Mouse (Mus musculus): ENCODE results near the gene Otof.
A peak's percentile ranks its signal among the peaks of the same experiment; 100 is the strongest.

Otof gene

DNA sequence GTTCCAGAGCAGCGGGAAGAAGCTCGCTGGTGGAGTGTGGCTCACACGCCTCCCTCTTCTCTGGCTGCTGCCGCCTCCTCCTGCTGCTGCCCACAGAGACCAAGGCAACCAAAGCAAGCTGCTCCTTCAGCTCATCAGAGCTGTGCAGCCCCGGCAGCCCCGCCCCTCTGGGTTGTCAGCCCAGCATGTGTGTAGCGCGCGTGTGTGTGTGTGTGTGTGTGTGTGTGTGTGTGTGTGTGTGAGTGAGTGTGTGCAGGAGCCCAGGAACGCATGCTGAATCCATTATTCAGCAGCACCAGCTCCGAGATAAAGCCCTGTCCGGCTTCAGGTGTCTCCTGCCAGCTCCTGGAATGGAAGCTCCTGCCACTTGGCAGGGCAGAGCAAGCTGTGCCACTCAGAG is at the start of gene Otof:
TSS of gene Otof (minus strand) at position 112 of the 400 bp plus-strand sequence.
- DNase-seq = no peak

DNA sequence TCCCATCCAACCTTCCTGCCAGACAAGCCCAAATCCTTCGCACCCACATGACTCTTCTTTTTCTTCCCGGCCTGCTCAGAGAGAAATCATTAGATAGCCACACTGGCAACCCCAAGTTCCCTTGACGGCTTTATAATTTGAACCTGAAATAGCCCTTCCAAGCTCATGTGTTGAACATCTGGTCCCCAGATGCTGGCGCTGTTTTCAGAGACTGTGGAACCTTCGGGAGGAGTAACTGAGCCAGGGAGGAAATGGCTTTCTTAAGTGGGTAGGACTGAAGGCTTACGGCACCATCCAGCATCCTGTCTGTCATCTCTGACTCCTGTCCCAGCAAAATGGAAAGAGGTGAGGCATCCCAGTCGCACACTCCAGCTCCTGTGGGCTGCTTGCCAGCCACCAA is 35.6 kb upstream of the Otof start:
- DNase-seq = no peak

DNA sequence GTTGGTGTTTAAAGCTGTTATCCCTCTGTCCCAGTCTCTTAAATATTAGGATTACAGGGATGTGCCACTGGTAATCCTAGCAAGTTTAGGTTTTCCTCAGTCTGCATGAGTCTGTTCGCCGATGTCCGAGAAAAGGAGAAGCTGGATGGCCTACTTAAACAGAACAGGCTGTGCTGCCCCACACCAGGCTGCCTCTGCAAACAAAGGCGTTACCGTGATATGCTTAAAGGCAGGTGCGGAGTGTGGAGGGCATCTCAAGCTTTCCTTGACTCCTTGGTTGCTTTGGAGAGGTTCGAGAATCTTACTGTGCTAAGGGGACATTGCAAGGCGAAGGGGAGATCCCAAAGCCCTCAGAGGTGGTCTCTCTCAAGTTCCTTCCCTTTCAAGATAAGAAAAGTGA is 35.1 kb upstream of the Otof start:
- DNase-seq = no peak

DNA sequence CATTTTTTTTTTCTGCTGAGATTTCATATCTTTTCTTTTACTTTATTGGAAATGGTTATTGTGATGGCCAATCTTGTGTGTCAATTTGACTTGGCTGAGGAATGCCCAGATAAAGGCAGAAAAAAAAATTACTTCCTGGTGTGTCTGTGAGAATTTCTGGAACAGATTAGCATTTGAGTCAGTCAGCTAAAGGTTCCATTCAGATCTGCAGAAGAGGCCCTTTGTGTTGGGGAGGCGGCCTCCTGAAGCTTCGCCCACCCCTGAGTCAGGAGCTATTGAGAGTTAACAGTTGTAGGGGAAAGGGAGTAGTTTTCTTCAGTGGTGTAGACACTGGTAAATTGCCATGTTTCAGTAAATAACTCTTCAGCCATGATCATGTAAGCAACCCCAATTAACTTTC is 33.6 kb upstream of the Otof start:
- no peak for DNase-seq

DNA sequence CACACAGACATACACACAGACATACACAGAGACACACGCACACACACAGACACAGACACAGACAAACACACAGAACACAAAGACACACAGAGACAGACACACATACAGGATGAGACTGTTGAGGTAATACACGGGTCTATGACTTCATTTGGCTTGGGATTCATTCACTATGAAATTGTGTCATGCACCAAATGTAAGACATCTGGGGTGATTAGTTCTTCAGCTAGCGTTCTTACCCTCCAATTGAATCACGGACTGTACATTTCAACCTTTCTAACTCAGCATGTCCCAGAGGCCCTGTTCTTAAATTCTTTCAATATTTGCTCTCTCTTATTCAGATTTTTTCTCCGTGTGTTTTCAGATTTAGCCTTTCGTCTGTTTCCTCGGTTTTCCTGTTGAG is 32.9 kb upstream of the Otof start:
- DNase-seq = no peak

DNA sequence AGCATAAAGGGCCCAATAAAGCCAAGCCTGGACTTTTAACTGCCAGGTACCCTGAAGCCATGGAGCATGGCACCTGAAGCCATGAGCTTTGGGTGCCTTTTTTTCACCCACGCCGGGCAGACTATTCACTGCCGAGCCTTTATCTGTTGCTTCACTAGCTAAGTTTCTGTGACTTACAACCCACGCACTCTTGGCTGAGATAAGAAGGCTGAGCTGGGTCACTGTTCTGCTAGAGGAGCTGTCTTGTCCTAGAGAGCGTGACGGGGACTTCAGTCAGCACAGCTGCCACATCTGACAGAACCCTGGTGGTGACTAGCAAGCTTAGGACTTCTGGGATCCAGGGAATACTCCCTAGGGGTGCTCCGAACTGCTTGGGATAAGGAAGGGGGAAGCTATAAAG is 32.0 kb upstream of the Otof start:
- no peak for DNase-seq

GRCm38 (mm10) chr5:30490845-30491244 is 29.1 kb upstream of the Otof start:
- no peak for DNase-seq

DNA sequence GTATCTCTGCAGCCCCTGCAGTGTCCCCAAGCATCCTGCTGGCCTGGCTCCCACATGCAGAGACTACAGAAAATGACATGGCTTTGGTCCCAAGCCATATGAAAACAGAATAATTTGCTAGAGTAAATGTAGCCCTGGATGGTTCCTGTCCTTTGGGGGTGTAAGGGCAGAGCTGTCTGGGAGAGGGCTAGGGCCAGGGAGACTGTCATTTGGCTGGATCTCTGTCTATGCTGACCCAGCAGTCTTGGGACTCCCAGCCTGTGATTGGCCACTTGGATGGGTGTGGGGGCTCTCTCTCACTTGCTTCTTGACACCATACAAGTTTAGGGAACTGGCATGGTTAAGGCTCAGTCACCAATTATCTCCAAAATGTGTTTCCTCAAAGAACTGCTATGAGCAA is 28.5 kb upstream of the Otof start:
- DNase-seq = no peak

GRCm38 (mm10) chr5:30485136-30485535 is 23.4 kb upstream of the Otof start:
- no peak for DNase-seq

- no peak for DNase-seq
These were observed 22.9 kb upstream of the Otof start for GRCm38 (mm10) chr5:30484591-30484990.

GRCm38 (mm10) chr5:30483533-30483932 is 21.8 kb upstream of the Otof start:
- DNase-seq = peak; percentile 94

- DNase-seq = no peak
These were observed 20.6 kb upstream of the Otof start for GRCm38 (mm10) chr5:30482319-30482718.

- no peak for DNase-seq
These were observed 14.8 kb upstream of the Otof start for GRCm38 (mm10) chr5:30476534-30476933.

GRCm38 (mm10) chr5:30472148-30472547 is 10.4 kb upstream of the Otof start:
- DNase-seq = no peak

DNA sequence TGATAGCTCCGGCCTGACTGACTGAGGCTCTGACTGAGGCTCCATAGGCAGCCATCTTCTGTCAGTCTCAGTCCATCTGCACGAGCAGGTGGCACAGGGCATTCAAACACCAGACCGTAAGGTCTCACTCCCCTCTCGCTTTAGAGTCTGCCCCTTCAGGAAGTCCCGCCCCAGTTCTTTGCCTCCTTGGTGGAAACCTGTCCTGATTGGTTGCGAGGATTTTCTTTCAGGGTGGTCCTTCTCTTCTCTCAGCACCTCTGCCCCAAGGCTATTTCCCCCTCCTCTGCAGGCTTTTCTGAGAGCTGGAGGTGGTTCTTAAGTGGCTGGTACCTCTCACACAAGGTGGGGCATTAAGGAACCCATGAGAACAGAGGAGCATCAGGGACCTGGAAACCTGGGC is 8.7 kb upstream of the Otof start:
- no peak for DNase-seq

DNA sequence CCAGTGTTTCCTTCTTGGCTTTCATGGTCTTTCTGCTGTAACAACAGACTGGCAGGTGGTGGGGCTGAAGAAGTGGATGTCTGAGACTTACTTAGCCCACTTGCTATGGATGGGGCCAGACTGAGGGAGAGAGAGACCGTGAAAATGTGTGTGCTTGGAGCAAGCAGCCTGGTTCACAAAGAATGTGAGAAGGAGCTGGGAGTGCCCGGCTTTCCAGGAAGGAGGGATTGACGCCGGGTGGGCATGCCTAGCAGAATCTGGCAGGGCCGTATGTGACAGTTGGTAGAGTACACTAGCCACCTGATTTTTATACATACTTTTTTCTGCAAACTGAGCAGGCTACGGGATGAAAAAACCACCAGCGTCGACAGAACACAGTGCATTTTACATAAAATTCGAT is 4.6 kb upstream of the Otof start:
- DNase-seq = no peak

DNA sequence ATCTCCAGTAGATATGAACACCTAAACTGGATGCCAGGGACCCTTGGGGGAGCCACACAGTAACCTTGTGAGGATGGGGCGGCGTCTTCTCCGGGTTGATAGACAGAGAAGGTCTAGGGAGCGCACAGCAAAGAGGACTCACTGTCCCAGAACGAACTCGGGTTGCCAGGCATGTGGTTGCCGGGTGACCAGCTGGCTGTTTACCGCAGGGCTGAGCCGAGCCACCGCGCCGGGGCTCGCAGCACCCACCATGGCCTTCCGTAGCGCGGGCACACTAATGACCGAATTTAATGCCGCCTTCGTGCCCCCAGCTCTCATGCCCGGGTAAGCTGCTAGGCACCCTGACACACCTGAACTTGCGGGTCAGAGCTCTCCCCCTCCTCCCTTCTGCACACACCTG is 4.1 kb upstream of the Otof start, which contains the start of gene 1700001C02Rik:
TSS of gene 1700001C02Rik (plus strand) at position 187 of the 400 bp plus-strand sequence.
- DNase-seq = no peak

GRCm38 (mm10) chr5:30460155-30460554 is 1.6 kb downstream of the Otof start:
- DNase-seq = no peak

GRCm38 (mm10) chr5:30456056-30456455 is 5.7 kb downstream of the Otof start:
- DNase-seq = no peak

- no peak for DNase-seq
These were observed 17.3 kb downstream of the Otof start for GRCm38 (mm10) chr5:30444327-30444895.

GRCm38 (mm10) chr5:30442196-30442595 is 19.5 kb downstream of the Otof start:
- DNase-seq = no peak

DNA sequence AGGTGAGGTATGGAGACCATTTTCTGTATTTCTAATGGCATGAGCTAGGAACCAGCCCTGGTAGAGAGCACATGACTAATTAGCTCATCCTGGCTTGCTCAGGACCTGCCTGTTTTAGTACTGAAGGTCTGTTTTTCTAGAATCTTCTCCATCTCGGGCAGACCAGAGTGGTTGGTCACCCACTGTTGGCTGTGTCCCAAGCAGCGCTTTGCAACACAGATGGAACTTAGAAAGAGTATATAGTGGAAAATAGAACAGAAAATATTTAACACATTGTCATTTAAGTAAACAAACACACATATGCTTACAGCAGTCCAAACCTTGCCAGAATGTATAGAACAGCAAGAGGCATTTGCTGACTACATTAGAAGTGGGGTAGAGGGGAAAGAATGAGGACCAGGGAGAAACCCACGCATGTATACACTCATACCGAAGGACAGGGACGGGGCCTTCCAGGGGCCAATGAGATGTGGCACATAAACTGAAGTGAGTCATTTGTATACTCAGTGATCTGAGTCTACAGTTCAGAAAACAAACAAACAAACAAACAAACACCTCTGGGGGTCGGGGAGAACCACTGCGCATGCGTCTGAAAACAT is 21.3 kb downstream of the Otof start:
- no peak for DNase-seq

DNA sequence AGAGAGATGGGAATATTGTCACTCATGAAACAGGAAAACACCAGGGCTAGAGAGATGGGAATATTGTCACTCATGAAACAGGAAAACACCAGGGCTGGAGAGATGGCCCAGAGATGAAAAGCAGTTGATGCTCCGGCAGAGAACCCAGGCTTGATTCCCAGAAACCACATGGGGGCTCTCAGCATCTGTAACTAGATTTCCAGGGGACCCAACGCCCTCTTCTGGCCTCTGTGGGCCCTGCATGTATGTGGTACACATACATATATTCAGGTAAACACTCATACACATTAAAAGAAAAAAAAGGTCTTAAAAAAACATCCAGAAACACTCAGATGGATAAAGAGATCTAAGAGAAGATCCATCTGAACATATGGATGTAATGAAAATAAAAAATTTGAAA is 22.8 kb downstream of the Otof start:
- no peak for DNase-seq

GRCm38 (mm10) chr5:30427406-30427805 is 34.3 kb downstream of the Otof start:
- no peak for DNase-seq

- no peak for DNase-seq
These were observed 38.0 kb downstream of the Otof start for GRCm38 (mm10) chr5:30423572-30424244.
